ENCODE assay signal across 8 mouse cellular contexts in genomic region chr1:75344291-75345035, GRCm38 (mm10). TPM values are rescaled to one million over a fixed set of nuclear protein-coding genes. Genes with fewer than 3 reads are reported as not detected.
DNase-seq lines count a peak whose midpoint lies in the region; ATAC-seq lines count a peak whose summit lies in the region.

No protein-coding gene starts in this region.

- H3K4me1 ChIP-seq in neural tube, embryonic 15.5 days, result peaks cover 16% of the 10 kb centered on the region
- H3K4me1 ChIP-seq in heart, embryonic 11.5 days (ENCODE audit: control insufficient read depth, insufficient read depth, low read length), result peaks cover 59% of the 10 kb centered on the region
- peaks cover 26% of the 10 kb centered on the region for H3K4me1 ChIP-seq in neural tube, embryonic 13.5 days (replicated peaks)

- no peak overlapping the region for H3K27ac ChIP-seq in neural tube, embryonic 15.5 days (replicated peaks)
- H3K27ac ChIP-seq in heart, embryonic 11.5 days (ENCODE audit: low read depth, low read length), result peak overlapping the region; percentile 63
- no peak overlapping the region for H3K27ac ChIP-seq in neural tube, embryonic 13.5 days (replicated peaks)

- peak; percentile 69 for DNase-seq in neural tube, embryonic 10.5 days (ENCODE audit: extremely low spot score, low spot score)
- peak; percentile 33 to 52 for DNase-seq in kidney, postnatal 36 days
- DNase-seq in c-Kit-positive CD71-positive TER-119-positive erythroid progenitor cells, embryonic 14.5 days (ENCODE audit: low spot score), result no peak
- no peak for DNase-seq in left cerebral cortex, adult 18-20 months (ENCODE audit: low spot score in 2 of 2)
- no peak for DNase-seq in adrenal gland, adult 18-20 months (ENCODE audit: low spot score in 2 of 2)

- no peak overlapping the region for H3K4me2 ChIP-seq in neural tube, embryonic 15.5 days
- peak overlapping the region; percentile 49 for H3K4me2 ChIP-seq in heart, embryonic 11.5 days
- H3K4me2 ChIP-seq in neural tube, embryonic 13.5 days, result peak overlapping the region; percentile 20; the same call in 1 of the 2 replicates

- no peaks in the 10 kb centered on the region for H3K9me3 ChIP-seq in neural tube, embryonic 15.5 days (replicated peaks)
- H3K9me3 ChIP-seq in heart, embryonic 11.5 days (replicated peaks; ENCODE audit: control insufficient read depth, low read length), result no peaks in the 10 kb centered on the region
- H3K9me3 ChIP-seq in neural tube, embryonic 13.5 days, result no peaks in the 10 kb centered on the region

- H3K4me3 ChIP-seq in neural tube, embryonic 15.5 days (replicated peaks), result no peak overlapping the region
- 0 out of 2 replicates have a peak overlapping the region, but pooled peaks have one; percentile 1 for H3K4me3 ChIP-seq in heart, embryonic 11.5 days (ENCODE audit: low read depth, low read length)
- H3K4me3 ChIP-seq in neural tube, embryonic 13.5 days, result no peak overlapping the region

- WGBS in neural tube, embryonic 15.5 days, result 8% methylated on average over 15 of the region's 15 CpGs
- 2% methylated on average over 15 of the region's 15 CpGs for WGBS in heart, embryonic 11.5 days (ENCODE audit: insufficient replicate concordance)
- WGBS in neural tube, embryonic 13.5 days, result 4% methylated on average over 15 of the region's 15 CpGs

- H3K27me3 ChIP-seq in neural tube, embryonic 15.5 days (replicated peaks), result peaks cover 8% of the 10 kb centered on the region
- H3K27me3 ChIP-seq in heart, embryonic 11.5 days (ENCODE audit: control insufficient read depth, insufficient read depth, low read length), result peaks cover 6% of the 10 kb centered on the region; the same call in 1 of the 2 replicates
- H3K27me3 ChIP-seq in neural tube, embryonic 13.5 days, result peaks cover 14% of the 10 kb centered on the region

- no peak overlapping the region for H3K9ac ChIP-seq in neural tube, embryonic 15.5 days (replicated peaks)
- H3K9ac ChIP-seq in heart, embryonic 11.5 days (ENCODE audit: low read depth, low read length), result 0 out of 2 replicates have a peak overlapping the region, but pooled peaks have one; percentile 23
- no peak overlapping the region for H3K9ac ChIP-seq in neural tube, embryonic 13.5 days

- ATAC-seq in neural tube, embryonic 15.5 days (ENCODE audit: low FRiP score), result no peak
- ATAC-seq in heart, embryonic 11.5 days (replicated peaks; ENCODE audit: insufficient number of reproducible peaks, low FRiP score, low TSS enrichment), result peak; percentile 43; the same call in 1 of the 2 replicates
- peak; percentile 28; the same call in 1 of the 2 replicates for ATAC-seq in neural tube, embryonic 13.5 days (ENCODE audit: low read depth)

- H3K36me3 ChIP-seq in neural tube, embryonic 15.5 days, result no peaks in the 10 kb centered on the region
- H3K36me3 ChIP-seq in heart, embryonic 11.5 days (ENCODE audit: control insufficient read depth, insufficient read depth, low read length), result no peaks in the 10 kb centered on the region
- H3K36me3 ChIP-seq in neural tube, embryonic 13.5 days, result no peaks in the 10 kb centered on the region

RNA-seq across cellular contexts. Expression of gene Des, which starts 15.7 kb away (rescaled TPM):
- polyA plus RNA-seq in neural tube, embryonic 15.5 days (2015; fragmentation: Nextera tagmentation; extraction: Ambion mirVana), result 10.9 and 16.0 TPM in 2 replicates
- 428 and 477 TPM in 2 replicates for polyA plus RNA-seq in heart, embryonic 11.5 days (2014; fragmentation: Nextera tagmentation; extraction: Ambion mirVana)
- polyA plus RNA-seq in neural tube, embryonic 13.5 days (2015; fragmentation: Nextera tagmentation; extraction: Ambion mirVana), result 3.3 and 7.7 TPM in 2 replicates
- total RNA-seq in left cerebral cortex, adult 18-20 months (2021), result under 1 TPM; 0.88 to 0.91 TPM
- 10 to 100 TPM; 15.9 to 21.3 TPM for total RNA-seq in adrenal gland, adult 18-20 months (2021)

RNA-seq across cellular contexts. Expression of gene Dnpep, which starts 26.7 kb away (rescaled TPM):
- 145 and 154 TPM in 2 replicates for polyA plus RNA-seq in neural tube, embryonic 15.5 days (2015; fragmentation: Nextera tagmentation; extraction: Ambion mirVana)
- polyA plus RNA-seq in heart, embryonic 11.5 days (2014; fragmentation: Nextera tagmentation; extraction: Ambion mirVana), result 119 and 121 TPM in 2 replicates
- polyA plus RNA-seq in neural tube, embryonic 13.5 days (2015; fragmentation: Nextera tagmentation; extraction: Ambion mirVana), result 187 and 190 TPM in 2 replicates
- 10 to 100 TPM; 56.5 to 57.4 TPM for total RNA-seq in left cerebral cortex, adult 18-20 months (2021)
- total RNA-seq in adrenal gland, adult 18-20 months (2021), result 10 to 100 TPM; 90.1 to 90.6 TPM

RNA-seq across cellular contexts. Expression of gene Speg, which starts 30.6 kb away (rescaled TPM):
- 20.1 and 21.7 TPM in 2 replicates for polyA plus RNA-seq in neural tube, embryonic 15.5 days (2015; fragmentation: Nextera tagmentation; extraction: Ambion mirVana)
- 60.7 and 66.5 TPM in 2 replicates for polyA plus RNA-seq in heart, embryonic 11.5 days (2014; fragmentation: Nextera tagmentation; extraction: Ambion mirVana)
- 17.8 and 21.4 TPM in 2 replicates for polyA plus RNA-seq in neural tube, embryonic 13.5 days (2015; fragmentation: Nextera tagmentation; extraction: Ambion mirVana)
- total RNA-seq in left cerebral cortex, adult 18-20 months (2021), result 100 to 1,000 TPM; 181 to 191 TPM
- total RNA-seq in adrenal gland, adult 18-20 months (2021), result 10 to 100 TPM in 1 of 2 experiments, 1 to 10 TPM in 1; 7.3 to 10.8 TPM

Comparison
In these comparisons a context has a peak if more than half of its experiments do, and no peak if none do; other contexts are left out.
1. DNase-seq: peak in neural tube, embryonic 10.5 days (single experiment) and kidney, postnatal 36 days (2 of 2); none in c-Kit-positive CD71-positive TER-119-positive erythroid progenitor cells, embryonic 14.5 days (single experiment), left cerebral cortex, adult 18-20 months (0 of 2) and adrenal gland, adult 18-20 months (0 of 2).
2. RNA of gene Des, which starts 15.7 kb away (polyA plus RNA-seq): 428 to 477 TPM in heart, embryonic 11.5 days; 10.9 to 16.0 TPM in neural tube, embryonic 15.5 days and 3.3 to 7.7 TPM in neural tube, embryonic 13.5 days; every median in the first group is over 10 times any median in the second.